Mouse (Mus musculus): ENCODE data around the gene Foxp1. TPM values are rescaled to one million over a fixed set of nuclear protein-coding genes. Genes with fewer than 3 reads are reported as not detected.

Foxp1 gene
- polyA plus RNA-seq, 1 experiment from 2014 or later, result 18.9 TPM

- Histone ChIP-seq H3K9ac (replicated peaks) (no peak overlapping the region), H3K9me3 (ENCODE audit: low read length) (no peaks in the 10 kb centered on the region), H3K36me3 (replicated peaks; ENCODE audit: insufficient read depth, low read length) (no peaks in the 10 kb centered on the region), H3K4me1 (ENCODE audit: insufficient read depth) (peaks cover 24% of the 10 kb centered on the region), H3K27ac (ENCODE audit: low read depth) (no peak overlapping the region), H3K27me3 (ENCODE audit: insufficient read depth, low read length) (no peaks in the 10 kb centered on the region), H3K4me3 (ENCODE audit: low read depth, low read length) (no peak overlapping the region), H3K4me2 (ENCODE audit: low read depth, low read length) (no peak overlapping the region)
- 54% methylated on average over 6 of the region's 6 CpGs for WGBS (ENCODE audit: insufficient replicate concordance)
- DNase-seq, result no peak
- TF ChIP-seq EP300 (IDR thresholded peaks at IDR 0.05; ENCODE audit: low read depth) (no peak), CTCF (IDR thresholded peaks at IDR 0.05; ENCODE audit: low read depth) (no peak)
- no peak for ATAC-seq
Observed at GRCm38 (mm10) chr6:99491979-99492544, 30.5 kb downstream of the Foxp1 start.

DNA sequence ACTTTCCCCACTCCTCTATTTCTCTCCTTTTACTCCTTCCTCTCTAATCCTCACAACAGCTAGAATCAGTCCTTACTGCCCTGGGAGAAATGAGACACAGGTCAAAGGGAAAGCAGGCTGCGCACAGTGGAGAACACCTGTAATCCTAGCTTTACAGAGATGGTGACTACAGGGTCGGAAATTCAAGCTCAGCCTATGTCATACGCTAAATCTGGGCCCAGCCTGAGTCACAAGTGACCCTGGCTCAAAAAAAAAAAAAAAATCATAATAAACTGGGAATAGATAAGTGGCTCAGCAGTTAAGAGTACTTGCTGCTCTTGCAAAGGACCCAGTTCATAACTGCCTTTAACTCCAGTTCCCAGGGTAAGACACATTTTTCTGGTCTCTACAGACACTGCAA, 31.4 kb downstream of the Foxp1 start:
- TF ChIP-seq EP300 (IDR thresholded peaks at IDR 0.05; ENCODE audit: low read depth) (no peak), CTCF (IDR thresholded peaks at IDR 0.05; ENCODE audit: low read depth) (no peak)
- peaks cover 24% of the 10 kb centered on the region for H3K4me1 ChIP-seq (ENCODE audit: insufficient read depth)
- 69% methylated on average over 3 of the region's 3 CpGs for WGBS (ENCODE audit: insufficient replicate concordance)

DNA sequence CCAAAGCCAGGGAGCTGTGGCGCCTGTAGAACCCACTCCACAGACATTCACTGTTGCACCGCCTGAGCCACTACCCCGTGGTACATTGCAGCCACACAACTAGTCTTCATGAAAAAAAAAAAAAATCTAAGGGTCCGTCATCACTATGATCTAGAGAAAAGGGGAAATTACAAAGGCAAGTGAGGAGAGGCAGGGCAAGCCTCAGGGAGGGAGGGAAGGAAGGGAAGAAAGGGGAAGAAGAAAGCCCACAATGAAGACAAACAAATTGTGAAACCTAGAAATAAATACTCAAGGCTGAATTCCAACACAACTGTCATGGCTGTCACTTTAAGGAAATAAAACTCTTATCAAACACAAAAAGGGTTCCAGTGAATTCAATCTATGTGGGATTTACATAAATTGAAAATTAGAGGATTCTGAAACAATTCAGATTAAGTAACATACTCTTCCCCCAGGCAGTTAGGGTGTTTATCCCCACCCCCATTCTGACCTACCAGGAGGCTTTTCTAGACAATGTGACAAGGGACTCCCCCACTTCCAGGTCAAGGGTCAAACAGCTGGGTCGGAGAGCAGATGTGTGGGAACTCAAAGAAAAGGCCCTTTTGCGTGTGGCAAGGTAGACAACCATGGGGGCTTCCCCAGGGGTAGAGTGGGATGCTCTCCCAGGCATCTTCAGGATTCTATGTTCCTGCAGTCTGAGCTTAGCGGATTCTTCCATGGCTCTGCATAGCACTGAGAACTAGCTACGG, 32.4 kb downstream of the Foxp1 start:
- Histone ChIP-seq H3K36me3 (replicated peaks; ENCODE audit: insufficient read depth, low read length) (no peaks in the 10 kb centered on the region; the same call in 1 of the 2 replicates), H3K4me3 (ENCODE audit: low read depth, low read length) (no peak overlapping the region), H3K4me1 (ENCODE audit: insufficient read depth) (peaks cover 29% of the 10 kb centered on the region), H3K9me3 (ENCODE audit: low read length) (no peaks in the 10 kb centered on the region), H3K9ac (replicated peaks) (no peak overlapping the region), H3K27me3 (ENCODE audit: insufficient read depth, low read length) (no peaks in the 10 kb centered on the region), H3K4me2 (ENCODE audit: low read depth, low read length) (no peak overlapping the region), H3K27ac (ENCODE audit: low read depth) (0 out of 2 replicates have a peak overlapping the region, but pooled peaks have one; percentile 3)
- TF ChIP-seq EP300 (IDR thresholded peaks at IDR 0.05; ENCODE audit: low read depth) (no peak), CTCF (IDR thresholded peaks at IDR 0.05; ENCODE audit: low read depth) (no peak)
- DNase-seq (no peak), ATAC-seq (peak; percentile 40; the same call in 1 of the 2 replicates)
- WGBS (ENCODE audit: insufficient replicate concordance), result 46% methylated on average over 8 of the region's 8 CpGs

More for the DNA sequence above, 31.4 kb downstream of the Foxp1 start:
- no peaks in the 10 kb centered on the region for H3K9me3 ChIP-seq (ENCODE audit: low read length)
- H3K36me3 ChIP-seq (replicated peaks; ENCODE audit: insufficient read depth, low read length), result no peaks in the 10 kb centered on the region; the same call in 1 of the 2 replicates
- no peak for DNase-seq
- no peak overlapping the region for H3K9ac ChIP-seq (replicated peaks)
- ATAC-seq, result no peak
- H3K27ac ChIP-seq (ENCODE audit: low read depth), result no peak overlapping the region
- H3K27me3 ChIP-seq (ENCODE audit: insufficient read depth, low read length), result no peaks in the 10 kb centered on the region
- H3K4me2 ChIP-seq (ENCODE audit: low read depth, low read length), result no peak overlapping the region
- no peak overlapping the region for H3K4me3 ChIP-seq (ENCODE audit: low read depth, low read length)

DNA sequence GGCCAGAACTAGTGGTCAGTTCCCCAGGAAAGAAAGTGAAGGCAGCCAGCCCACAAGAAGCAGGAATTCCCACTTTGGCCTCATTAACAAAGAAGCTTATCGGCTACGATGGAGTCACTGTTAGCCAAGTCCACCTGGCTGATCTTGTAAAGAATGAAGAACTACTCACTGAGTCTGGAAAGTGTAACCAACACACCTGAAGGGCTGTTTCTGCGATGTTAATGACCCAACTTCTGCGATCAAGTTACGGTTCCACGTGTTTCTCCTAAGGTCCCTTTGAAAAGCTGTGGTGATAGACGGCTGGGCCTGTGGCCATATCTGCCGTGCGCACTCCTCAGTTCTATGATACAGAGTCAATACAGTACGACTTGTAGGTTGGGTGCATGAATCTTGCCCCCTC, 33.1 kb downstream of the Foxp1 start:
- H3K4me3 ChIP-seq (ENCODE audit: low read depth, low read length), result no peak overlapping the region
- WGBS (ENCODE audit: insufficient replicate concordance), result 67% methylated on average over 10 of the region's 10 CpGs
- H3K4me1 ChIP-seq (ENCODE audit: insufficient read depth), result peaks cover 29% of the 10 kb centered on the region
- no peaks in the 10 kb centered on the region for H3K27me3 ChIP-seq (ENCODE audit: insufficient read depth, low read length)
- H3K9me3 ChIP-seq (ENCODE audit: low read length), result no peaks in the 10 kb centered on the region
- peak overlapping the region; percentile 3; the same call in 1 of the 2 replicates for H3K27ac ChIP-seq (ENCODE audit: low read depth)
- TF ChIP-seq EP300 (IDR thresholded peaks at IDR 0.05; ENCODE audit: low read depth), result no peak
- no peak for TF ChIP-seq CTCF (IDR thresholded peaks at IDR 0.05; ENCODE audit: low read depth)
- no peaks in the 10 kb centered on the region; the same call in 1 of the 2 replicates for H3K36me3 ChIP-seq (replicated peaks; ENCODE audit: insufficient read depth, low read length)
- H3K4me2 ChIP-seq (ENCODE audit: low read depth, low read length), result no peak overlapping the region
- H3K9ac ChIP-seq (replicated peaks), result no peak overlapping the region
- DNase-seq (no peak), ATAC-seq (no peak)

DNA sequence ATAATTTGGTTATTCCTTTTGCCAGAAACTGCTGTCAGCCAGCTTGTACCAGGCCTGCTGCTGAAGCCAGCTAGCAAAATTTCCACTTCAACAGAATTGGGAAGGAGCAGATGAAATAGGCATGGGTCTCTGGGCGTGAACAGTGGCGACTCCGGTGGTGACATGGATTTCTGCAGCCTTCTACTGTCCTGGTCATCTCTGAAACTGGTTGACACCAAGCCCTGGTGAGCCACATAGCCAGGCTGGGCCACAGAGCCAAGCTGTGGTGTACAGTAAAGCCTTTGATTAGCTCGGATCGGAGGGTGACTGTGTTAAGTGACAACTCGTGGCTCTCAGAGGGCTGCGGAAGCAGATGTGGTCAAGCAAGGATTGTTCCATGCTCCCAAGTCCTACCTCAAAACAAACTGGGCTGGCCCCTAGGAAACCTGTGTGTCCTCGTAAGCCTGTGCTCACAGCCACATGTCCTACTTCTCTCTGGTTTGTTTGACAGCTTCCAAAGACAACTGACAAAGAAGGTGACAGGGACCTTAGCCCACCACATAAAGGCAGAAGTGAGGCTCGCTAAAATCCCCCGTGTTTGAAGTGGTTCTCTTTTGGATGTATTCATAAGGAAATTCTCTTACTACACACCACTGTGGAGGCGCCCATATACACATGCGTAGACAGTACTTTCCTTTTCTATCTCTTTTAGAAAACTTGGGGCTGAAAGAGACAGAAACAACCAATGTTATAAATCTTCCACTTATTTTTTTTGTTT, 36.5 kb downstream of the Foxp1 start:
- Histone ChIP-seq H3K9ac (replicated peaks) (no peak overlapping the region), H3K4me2 (ENCODE audit: low read depth, low read length) (peak overlapping the region; percentile 53; the same call in 1 of the 2 replicates), H3K4me3 (ENCODE audit: low read depth, low read length) (no peak overlapping the region), H3K27me3 (ENCODE audit: insufficient read depth, low read length) (no peaks in the 10 kb centered on the region), H3K9me3 (ENCODE audit: low read length) (no peaks in the 10 kb centered on the region), H3K27ac (ENCODE audit: low read depth) (peak overlapping the region; percentile 62; the same call in 1 of the 2 replicates), H3K4me1 (ENCODE audit: insufficient read depth) (peaks cover 17% of the 10 kb centered on the region), H3K36me3 (replicated peaks; ENCODE audit: insufficient read depth, low read length) (peaks cover 4% of the 10 kb centered on the region; the same call in 1 of the 2 replicates)
- TF ChIP-seq CTCF (IDR thresholded peaks at IDR 0.05; ENCODE audit: low read depth), result peak; percentile 37
- no peak for TF ChIP-seq EP300 (IDR thresholded peaks at IDR 0.05; ENCODE audit: low read depth)
- ATAC-seq (no peak), DNase-seq (no peak)
- WGBS (ENCODE audit: insufficient replicate concordance), result 64% methylated on average over 12 of the region's 12 CpGs
